Mouse (Mus musculus): ENCODE measurements at regions not wholly inside any gene's neighbourhood (a gene's known extent, or its start where the extent isn't known, plus 50 kb on each side); places are given as distances from the start of the nearest gene placed in this dataset.

- TF ChIP-seq EP300 (IDR thresholded peaks at IDR 0.05; ENCODE audit: insufficient read depth, low read depth, low read length) (peak; percentile 50; the same call in 1 of the 2 replicates), CTCF (IDR thresholded peaks at IDR 0.05) (no peak), POLR2A (IDR thresholded peaks at IDR 0.05; ENCODE audit: insufficient read depth, low read depth, low read length) (0 out of 2 replicates have a peak, but pooled peaks have one; percentile 11)
Measured at GRCm38 (mm10) chr13:3729926-3730698, 74.0 kb downstream of the Calml3 start.

All from heart, adult 2 months (tissue).